Mouse (Mus musculus) CD4-positive helper T cell, adult 2 months (primary cell): Measurements from ENCODE around the gene Dock4.
"Not testable (repeated sequence)": the region's sequence is repeated elsewhere in the genome, so short reads cannot be mapped to it uniquely, and the experiment has no call there.

Source experiments
- DNase-seq: peaks from one replicate; pipeline ENCODE4 v3.0.0-alpha.2; 2012; ENCODE audit warnings: low read depth, missing footprints, low spot score

Gene Dock4

DNA sequence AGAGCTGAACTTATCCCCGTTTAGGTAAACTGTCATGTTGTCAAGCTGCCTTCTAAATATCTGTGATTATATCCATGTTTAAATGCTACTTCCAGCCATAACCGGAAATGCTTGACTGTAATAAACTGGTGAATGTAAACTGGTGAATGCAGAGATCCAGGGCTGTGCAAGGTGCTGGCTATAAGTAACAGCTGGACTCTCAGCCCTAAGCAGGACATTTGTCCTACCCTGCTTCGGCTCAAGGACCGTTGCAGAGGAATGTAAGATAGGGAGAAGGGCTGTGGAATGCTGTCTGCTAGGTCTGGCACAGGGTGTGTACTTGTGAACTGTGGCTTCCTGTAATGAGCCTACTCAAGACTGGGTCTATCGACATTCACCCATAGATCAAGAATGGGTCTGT is 377.9 kb downstream of the Dock4 start:
- no peak for DNase-seq

DNA sequence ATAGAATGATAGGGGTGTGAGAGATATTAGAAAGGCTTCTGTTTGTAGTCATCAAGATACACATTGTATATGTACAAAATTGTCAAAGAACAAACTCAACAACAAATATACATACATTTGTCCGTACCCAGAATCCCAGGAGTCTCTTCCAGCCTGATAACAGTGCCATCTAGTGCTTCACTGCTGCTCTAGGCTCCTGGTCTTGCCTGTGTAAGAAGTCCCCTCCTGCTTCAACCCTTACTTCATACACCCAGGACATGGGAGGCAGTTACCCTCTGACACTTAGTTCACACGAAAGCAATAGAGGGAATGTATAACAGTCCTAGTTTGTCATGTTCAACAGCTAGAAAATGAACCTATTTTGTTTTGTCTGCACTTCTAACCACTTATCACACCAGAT is 378.5 kb downstream of the Dock4 start:
- no peak for DNase-seq

DNA sequence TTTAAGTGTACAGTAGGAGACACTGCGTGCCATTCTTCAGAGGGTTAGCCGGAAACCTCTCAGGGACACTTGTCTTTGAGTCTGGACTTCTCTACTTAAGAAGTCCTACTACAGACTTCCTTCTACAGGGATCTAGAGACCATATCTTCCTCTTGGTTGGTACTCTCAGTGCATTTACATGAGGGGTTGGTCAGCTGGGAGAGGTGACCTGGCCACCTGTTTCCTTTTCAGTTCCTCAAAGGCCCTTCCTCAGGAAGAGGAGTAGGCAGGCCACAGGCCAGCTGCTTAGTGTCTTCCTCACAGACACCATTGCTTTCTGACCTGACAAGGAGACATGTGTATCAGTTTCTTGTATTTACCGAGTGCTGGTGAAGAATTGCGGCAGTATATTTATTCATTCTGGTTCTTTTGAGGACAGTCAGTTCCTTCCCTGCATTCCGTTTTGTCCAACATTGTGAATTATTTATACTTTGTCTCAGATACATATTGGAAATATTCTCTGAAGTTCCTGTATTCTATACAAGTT is 380.2 kb downstream of the Dock4 start:
- no peak for DNase-seq

DNA sequence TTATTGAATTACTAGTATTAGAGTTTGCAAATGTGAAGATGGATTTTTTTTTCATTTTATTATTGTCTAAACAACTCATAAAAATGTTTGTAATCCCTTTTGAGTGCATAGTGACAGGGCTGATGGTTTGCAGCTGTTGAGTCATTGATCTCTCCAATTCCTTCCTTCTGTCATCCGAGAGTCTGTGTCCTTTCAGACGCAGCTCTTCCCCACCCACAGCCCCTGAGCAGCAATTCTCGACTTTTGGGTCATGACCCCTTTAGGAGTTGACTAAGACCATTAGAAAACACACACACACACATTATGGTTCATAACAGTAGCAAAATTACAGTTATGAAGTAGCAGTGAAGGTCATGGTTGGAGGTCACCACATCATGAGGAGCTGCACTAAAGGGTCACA is 380.7 kb downstream of the Dock4 start:
- DNase-seq = no peak

DNA sequence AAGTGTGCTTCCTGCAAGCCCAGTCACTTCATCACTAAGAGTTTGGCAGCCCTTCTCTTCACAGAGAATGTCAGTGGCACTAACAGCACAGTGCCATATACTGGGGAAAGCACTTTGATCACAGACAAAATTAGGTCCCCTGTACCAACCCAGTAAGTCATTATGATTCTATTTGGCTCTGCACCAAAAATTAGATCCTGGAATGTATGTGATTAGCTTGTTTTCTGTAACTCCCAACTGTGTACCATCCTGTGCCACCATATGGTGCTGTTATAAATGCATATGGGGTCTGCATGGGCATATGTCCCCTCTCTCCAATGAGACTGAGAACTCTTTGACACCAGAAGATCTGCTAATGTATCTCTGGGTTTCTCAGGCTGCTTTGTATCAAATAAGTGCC is 382.3 kb downstream of the Dock4 start:
- no peak for DNase-seq

DNA sequence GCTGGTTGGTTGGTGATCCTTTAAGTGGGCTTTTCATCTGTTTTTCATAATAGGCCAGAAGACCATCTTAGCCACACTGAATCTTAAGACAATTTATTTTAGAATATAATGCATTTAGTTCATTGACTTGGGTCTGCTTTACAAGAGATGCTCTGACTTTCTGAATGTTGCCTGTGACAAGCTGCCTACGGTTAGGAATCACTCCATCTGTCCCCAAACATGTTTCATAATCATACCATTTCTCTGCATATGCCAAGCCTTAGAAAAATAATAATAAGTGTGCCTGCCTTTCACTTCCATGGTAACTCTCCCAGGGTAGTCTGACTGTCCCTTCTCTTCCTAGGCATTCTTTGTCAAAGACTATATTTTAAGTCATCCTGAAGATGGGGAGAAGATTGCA is 383.5 kb downstream of the Dock4 start:
- no peak for DNase-seq

DNA sequence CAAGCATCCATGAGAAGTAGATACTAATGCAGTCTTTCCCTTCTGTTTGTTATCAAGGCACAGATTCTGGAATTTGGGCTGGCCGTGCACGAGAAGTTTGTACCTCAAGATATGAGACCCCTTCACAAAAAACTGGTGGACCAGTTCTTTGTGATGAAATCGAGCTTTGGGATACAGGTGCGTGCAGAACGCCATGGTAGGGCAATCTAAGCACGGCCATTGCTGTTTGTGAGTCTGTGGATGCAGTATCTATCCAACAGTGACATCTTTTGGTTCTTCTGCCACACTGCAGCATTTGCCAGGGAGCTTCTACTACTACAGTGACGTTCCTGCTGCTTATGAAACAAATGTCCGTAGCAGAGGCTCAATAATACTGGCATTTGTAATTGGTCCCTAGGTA is 386.4 kb downstream of the Dock4 start:
- peak; percentile 23 for DNase-seq

DNA sequence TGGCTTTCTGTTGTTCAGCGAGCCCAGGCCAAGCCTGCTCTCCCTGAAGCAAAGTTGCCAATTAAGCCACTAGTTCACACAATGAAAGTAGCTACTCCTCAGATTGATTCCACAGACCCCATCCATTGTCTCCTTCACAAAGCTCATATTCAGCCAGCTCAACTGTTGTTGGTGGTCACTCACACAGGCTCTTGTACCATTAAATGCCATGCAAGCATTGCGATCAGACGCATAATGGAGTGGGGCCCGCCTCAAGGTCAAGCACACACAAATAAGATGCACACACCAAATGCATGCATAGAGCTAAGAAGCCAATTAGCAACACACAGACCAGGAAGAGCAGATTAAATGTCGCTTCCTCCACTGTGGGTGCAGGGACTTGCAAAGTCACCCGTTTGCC is 391.2 kb downstream of the Dock4 start:
- no peak for DNase-seq

DNA sequence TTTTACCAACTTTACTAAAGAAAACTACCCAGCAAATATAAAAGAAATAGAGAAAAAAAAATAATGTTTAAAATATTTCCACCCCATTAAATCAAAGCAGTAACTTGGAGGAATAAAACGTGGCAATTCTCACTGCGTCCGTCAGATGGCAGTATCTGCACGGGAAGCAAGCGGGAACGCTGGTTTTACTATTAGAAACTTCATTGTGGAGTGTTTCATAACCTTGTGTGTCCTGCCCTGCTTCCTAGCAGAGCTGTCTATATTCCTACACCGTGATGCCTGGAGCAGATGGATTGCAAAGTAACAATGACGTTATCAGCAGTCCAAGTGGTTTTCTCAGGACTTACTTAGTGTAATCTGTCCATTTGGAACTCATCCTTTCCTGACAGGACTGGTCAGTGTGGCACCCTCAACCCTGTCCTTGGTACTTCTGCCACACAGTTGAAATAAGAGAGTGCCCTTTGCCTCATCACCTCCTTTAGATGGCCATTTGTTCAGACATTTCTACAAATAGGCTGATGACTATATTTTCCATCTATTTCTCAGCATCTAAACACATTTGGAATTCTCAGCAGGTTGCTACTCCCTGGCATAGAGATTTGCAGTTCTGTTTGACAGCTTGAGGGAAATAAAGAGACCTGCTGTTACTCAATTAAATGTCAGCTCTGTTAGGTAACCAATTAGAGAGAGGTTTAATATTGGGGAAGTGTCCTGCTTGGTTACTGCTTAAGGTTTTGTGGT is 392.0 kb downstream of the Dock4 start:
- DNase-seq = peak; percentile 45

DNA sequence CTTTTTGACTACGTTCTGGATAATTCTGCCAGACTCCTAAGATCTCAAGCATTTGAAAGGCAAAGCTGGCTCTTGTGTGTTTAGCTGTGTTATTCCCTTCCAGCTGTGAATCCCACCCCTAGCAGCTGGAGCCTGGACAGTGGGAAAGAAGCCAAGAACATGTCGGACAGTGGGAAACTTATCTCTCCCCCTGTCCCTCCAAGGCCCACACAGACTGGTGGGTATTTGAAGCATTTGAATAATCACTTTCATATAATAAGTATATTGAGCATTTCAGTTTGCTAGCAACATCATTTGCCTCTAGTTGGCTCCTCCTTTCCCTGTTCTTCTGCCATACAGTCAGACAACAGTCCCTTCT is 392.6 kb downstream of the Dock4 start:
- DNase-seq = no peak

DNA sequence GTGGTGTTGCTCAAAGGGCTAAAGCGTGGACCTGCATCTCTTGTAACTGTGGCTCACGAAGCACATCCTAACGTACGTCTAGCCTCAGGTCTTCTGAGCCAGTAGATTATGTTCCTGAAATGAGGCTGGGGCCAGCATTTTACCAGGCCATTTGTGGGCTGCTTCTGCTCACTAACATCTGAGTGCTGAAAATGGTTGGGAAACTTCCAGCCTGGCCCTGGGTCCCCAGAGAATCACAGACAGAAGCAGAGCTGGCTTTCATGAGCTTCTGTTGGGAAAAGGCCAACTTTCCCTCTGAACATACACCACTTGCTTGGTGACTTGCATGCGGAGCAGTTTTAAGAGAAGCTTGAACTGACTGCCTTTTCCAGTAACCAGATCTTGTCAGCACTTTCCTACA is 393.2 kb downstream of the Dock4 start:
- DNase-seq = no peak

DNA sequence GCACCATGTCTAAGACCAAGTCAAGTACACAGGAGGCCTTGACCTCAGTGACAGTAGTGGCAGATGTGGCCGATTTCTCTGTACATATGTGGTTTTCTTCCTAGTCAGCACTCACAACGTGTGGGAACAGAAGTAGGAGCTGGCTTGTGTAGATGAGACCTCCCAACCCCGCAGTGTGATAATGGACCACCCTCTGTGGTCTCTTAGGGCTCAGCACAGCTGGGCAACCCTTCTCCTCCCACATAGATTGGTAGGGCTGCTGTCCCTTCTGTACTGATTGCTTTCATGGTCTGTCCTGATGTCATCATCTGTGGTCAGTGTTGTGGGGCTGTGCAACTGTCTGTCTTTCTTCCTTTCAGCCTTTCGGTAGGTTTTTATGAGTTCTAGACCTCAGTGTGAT is 394.1 kb downstream of the Dock4 start:
- DNase-seq = no peak

DNA sequence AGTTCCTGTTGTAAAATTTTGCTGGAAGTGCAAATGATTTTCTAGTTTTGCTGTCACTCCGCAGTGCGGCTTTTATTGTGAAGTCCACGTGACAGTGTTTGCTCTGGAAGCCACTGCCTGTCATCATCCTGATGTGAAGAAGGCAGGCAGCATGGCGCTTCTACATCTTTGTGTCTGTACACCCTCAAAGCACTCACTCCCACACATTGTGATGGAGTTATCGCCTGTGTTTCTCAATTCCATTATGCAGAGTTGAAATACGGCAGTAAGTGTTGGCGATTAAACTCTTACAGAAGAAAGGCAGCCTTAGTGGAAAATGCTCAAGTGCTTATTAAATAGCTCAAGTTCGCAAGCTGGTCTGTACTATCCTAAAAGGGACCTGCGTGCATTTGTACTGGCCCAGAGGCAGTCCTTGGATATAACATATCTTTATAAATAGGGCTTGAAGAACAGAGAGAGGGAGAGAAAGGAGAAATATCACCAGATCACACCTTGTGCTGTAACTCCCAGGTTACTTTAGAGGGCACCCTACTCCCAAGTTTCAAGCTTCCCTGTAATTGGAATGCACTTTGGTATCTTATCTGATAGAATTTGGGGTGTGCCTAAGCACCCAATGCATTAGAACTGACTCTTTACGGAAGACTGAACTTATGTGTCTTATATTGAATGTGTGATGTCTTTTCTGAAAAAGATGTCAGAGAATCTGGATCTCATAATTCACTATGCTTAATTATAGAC is 396.7 kb downstream of the Dock4 start:
- no peak for DNase-seq

DNA sequence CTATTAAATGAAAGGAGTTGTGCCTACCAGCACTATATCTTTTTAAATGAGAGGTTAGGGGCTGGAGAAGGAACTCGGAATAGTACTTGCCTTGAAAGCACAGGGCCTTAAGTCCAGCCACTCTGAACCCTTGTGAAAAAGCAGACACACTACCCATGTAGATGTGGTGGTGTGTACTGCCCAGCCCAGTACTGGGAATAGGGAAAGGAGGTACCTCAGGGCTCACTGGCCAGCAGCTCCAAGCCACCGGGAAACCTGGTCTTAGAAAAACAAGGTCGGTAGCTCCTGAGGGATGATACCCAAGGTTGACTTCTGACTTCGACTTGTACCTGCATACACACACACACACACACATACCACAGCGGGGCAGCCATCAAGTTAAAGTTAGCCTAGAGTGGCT is 397.2 kb downstream of the Dock4 start:
- no peak for DNase-seq

DNA sequence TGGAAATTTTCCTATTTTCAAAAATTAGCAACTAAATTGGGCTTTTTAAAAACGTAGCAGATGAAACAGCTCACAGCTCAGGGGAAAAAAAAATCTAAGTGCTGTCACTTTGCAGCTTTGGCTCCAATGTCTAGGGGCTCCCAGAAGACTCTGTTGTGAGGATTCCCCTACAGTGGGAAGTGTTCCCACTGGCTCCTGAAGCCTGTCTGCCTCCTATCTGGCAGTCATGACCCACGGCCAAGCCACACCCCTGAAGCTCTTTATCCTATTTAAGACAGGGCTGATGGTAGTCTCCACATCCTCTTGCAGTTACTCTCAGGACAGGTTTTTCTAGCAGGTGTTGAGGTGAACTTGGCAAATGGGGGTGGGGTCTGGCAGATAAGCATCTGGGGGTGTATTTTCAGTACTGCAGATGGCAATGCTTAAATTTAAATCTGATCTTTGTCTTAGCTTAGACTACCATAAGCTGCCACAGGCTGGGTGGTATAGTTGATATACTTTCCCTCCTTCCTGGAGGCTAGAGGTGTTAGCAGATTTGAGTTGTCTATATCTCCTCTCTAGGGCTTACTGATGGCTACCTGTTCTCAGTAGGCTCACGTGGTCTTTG is 397.8 kb downstream of the Dock4 start:
- DNase-seq = no peak

DNA sequence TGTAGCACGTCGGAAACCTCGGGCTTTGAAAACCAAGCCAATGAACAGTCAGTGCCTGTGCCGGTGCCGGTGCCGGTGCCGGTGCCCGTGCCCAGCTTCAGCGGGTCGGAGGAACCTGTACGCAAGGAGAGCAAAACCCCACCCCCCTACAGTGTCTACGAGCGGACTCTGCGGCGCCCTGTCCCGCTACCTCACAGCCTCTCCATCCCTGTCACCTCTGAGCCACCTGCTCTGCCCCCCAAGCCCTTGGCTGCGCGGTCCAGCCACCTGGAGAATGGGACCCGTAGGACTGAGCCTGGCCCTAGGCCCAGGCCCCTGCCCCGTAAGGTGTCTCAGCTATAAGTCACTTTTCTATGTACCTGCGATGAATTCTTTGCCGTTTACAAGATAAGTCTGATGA is 398.6 kb downstream of the Dock4 start:
- DNase-seq = no peak

DNA sequence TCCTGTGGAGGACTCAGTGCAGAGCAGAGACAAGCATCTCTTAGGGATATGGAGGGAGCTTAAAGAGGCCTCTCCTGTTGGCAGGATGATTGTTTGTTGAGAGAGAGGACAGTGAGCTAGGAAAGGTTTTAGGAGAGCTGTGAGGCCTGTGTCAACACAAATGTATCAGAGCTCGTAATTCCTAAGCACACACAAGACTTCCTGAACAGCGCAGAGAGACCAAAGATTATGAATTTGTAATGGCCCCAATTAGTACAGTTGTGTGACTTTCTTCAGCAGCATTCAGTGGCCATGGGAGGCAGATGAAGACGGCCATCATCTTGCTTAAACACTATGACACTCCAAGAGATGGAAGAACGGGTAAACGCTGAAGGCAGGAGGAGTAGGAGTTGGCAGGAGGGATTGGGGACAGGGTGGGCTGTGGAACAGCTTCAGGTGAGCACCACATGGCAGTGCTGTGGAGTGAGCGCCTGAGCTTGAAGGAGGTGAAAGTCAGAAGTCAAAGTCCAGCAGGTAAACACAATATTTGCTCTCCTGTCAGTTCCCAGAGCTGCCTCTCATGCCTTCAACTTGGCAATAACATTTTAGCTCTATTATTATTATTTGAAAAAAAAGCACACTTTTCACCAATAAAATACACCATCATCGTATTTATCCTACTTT is 409.1 kb downstream of the Dock4 start:
- DNase-seq = no peak

DNA sequence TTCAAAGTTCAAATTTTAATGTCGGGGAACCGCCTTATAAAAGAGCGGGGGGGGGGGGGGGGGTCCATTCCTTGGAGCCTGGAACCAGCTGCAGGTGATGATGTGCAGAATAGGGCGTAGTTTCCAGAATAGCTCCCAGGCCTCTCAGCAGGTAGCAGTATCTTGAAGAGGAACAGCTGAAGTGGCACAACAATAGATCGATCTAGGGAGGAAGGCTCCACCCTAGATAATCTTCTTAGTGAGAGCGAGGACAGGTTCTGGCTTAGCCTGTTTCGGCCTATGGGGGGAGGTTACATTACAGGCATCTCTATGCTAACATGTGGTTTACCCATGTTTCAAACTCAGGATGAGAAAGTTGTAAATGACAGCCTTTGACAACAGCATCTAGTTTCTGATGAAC is 411.7 kb downstream of the Dock4 start:
- DNase-seq = no peak

DNA sequence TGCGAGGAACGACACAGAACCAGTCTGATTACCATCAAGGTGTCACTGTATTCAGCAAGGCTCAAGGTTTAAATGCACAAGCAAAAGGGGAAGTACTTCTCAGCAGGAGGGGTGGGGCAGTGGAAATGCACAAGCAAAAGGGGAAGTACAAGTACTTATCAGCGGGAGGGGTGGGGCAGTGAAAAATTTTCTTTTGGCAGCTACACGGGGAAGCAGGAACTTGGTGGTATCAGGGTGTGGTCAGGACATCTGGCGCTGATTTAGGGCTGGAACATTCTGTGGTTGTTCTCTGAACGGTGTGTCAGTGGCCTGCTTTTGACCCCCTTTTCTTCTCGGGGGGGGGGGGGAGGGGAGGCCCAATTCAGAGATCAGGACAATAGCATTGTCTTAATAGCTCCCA is 413.0 kb downstream of the Dock4 start:
- not testable (repeated sequence) for DNase-seq

DNA sequence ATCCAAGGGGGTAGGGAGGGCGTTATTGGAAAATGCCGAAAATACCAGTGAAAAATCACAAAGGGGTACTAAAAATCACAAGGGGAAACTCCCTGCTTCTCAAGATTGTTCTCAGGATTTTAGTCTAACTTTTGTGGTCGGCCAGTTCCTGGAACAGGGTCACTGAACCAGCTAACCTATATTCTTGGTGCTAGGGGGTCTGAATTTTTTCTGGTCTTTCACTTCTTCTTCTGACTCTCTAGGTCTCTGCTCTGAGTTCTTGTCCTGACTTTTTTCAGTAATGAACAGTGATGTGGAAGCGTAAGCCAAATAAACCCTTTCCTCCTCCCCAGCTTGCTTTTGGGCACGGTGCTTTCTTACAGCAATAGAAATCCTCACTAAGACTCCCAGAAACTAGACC is 424.6 kb downstream of the Dock4 start:
- no peak for DNase-seq

DNA sequence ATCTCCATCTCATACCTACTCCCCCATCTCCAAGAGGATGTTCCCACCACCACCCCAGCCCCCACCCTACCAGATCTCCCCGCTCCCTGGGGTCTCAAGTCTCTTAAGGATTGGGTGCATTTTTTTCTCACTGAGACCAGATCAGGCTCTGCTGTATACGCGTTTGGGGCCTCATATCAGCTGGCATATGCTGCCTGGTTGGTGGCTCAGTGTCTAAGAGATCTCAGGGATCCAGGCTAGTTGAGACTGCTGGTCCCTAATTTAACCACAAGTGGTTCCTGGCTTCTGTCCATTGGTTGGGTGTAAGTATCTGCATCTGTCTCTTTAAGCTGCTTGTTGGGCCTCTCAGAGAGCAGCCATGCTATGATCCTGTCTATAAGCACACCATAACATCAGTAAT is 427.0 kb downstream of the Dock4 start:
- no peak for DNase-seq

DNA sequence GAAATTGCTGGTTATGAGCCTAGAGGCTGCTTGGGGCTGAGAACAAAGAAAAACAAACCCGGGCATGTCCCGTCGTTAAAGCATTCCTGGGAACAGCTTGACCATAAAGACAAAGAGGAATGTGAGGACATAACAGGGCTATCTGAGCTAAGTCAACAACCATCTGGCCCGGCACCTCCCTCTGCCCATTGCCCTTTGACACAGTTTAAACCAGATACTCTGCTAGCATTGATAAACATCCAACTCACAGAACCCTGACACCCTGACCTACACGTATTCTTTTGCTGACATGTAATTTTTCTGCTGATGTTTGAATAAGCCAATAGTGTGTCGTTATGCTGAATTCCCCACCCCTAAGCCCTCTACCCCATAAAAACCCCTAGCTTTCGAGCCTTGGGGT is 427.5 kb downstream of the Dock4 start:
- not testable (repeated sequence) for DNase-seq
